Mouse (Mus musculus) adipocyte (in vitro differentiated cells): ENCODE results near the gene Ccdc103.
A peak's percentile ranks its signal among the peaks of the same experiment; 100 is the strongest.

Source experiments
- DNase-seq: peaks from one replicate; pipeline ENCODE4 v3.0.0-alpha.2; 2016; ENCODE audit warnings: low spot score

The Ccdc103 gene

GRCm38 (mm10) chr11:102890096-102890495 lies 9.1 kb downstream of the Ccdc103 start:
- peak; percentile 59 for DNase-seq

GRCm38 (mm10) chr11:102893015-102893651 lies 12.1 kb downstream of the Ccdc103 start:
- DNase-seq = no peak

GRCm38 (mm10) chr11:102894716-102895115 lies 13.7 kb downstream of the Ccdc103 start:
- DNase-seq = no peak

GRCm38 (mm10) chr11:102895779-102896178 lies 14.8 kb downstream of the Ccdc103 start:
- no peak for DNase-seq

- no peak for DNase-seq
Observed at GRCm38 (mm10) chr11:102896641-102897040, 15.6 kb downstream of the Ccdc103 start.

- DNase-seq = no peak
Observed at GRCm38 (mm10) chr11:102898408-102898807, 17.4 kb downstream of the Ccdc103 start.

- peak; percentile 94 for DNase-seq
Observed at GRCm38 (mm10) chr11:102900763-102901162, 19.8 kb downstream of the Ccdc103 start, which contains the start of gene Gfap. Gene Gfap, minus strand, starts transcription at chr11:102900912.

- DNase-seq = no peak
Observed at GRCm38 (mm10) chr11:102901199-102901598, 20.2 kb downstream of the Ccdc103 start.

- DNase-seq = no peak
Observed at GRCm38 (mm10) chr11:102902107-102902506, 21.1 kb downstream of the Ccdc103 start.

GRCm38 (mm10) chr11:102903654-102904053 lies 22.6 kb downstream of the Ccdc103 start:
- DNase-seq = no peak

- DNase-seq = no peak
Observed at GRCm38 (mm10) chr11:102911376-102911775, 30.4 kb downstream of the Ccdc103 start.

- no peak for DNase-seq
Observed at GRCm38 (mm10) chr11:102915380-102915779, 34.4 kb downstream of the Ccdc103 start.

GRCm38 (mm10) chr11:102918077-102918476 lies 37.1 kb downstream of the Ccdc103 start:
- no peak for DNase-seq

GRCm38 (mm10) chr11:102921491-102921890 lies 40.5 kb downstream of the Ccdc103 start:
- no peak for DNase-seq

- peak; percentile 96 for DNase-seq
Observed at GRCm38 (mm10) chr11:102924557-102925350, 43.8 kb downstream of the Ccdc103 start, which contains the start of gene Kif18b. Gene Kif18b, minus strand, starts transcription at chr11:102925124.

GRCm38 (mm10) chr11:102925351-102925717 lies 44.3 kb downstream of the Ccdc103 start:
- DNase-seq = peak; percentile 70

- DNase-seq = no peak
Observed at GRCm38 (mm10) chr11:102930672-102931071, 49.7 kb downstream of the Ccdc103 start.
